Mouse (Mus musculus) testis, adult 2 months (tissue): Measurements from ENCODE around the gene Slc25a33.

Experiments
- CTCF ChIP-seq: fragments of 200-500 bp; IDR thresholded peaks from 2 replicates; pipeline ENCODE4 v1.5.1; 2012; ENCODE audit warnings: low read depth, mild to moderate bottlenecking, inconsistent platforms, low read length, moderate library complexity; ENCODE audit not compliant: control insufficient read depth, insufficient read depth, insufficient replicate concordance
- POLR2A ChIP-seq: fragments of 200-500 bp; IDR thresholded peaks from 2 replicates; pipeline ENCODE4 v1.6.1; 2012; ENCODE audit warnings: low read depth, mild to moderate bottlenecking, inconsistent platforms, low read length, moderate library complexity; ENCODE audit not compliant: control insufficient read depth

DNA sequence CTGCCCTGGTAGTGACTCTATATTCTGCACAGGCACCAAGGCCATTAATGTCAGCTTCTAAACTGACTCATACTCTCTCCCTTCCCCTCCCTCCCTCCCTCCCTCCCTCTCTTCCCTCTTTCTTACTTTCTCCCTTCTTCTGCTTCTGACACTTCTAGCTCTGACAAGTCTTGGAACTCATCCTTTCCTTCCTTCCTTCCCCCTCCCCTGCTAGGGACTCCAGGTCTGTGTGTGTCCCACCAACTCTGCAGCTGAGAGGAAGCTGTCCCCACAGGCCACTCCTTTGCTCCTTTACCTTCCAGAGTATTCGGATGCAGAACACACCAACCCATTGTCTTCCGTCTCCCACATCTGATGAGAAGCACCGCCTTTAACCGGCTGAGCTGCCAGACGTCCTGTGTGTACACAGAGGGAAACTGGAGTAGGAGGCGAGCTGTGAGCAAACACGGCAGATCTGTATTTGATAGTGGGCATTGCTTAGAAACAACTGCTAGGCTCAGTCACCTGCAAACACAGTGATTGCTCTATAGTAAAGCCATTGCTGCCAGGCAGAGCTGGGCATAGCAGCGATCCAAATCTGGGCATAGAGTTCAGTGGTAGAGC, 1.8 kb upstream of the Slc25a33 start:
- TF ChIP-seq CTCF (no peak), POLR2A (no peak)
